In the genomic region with DNA sequence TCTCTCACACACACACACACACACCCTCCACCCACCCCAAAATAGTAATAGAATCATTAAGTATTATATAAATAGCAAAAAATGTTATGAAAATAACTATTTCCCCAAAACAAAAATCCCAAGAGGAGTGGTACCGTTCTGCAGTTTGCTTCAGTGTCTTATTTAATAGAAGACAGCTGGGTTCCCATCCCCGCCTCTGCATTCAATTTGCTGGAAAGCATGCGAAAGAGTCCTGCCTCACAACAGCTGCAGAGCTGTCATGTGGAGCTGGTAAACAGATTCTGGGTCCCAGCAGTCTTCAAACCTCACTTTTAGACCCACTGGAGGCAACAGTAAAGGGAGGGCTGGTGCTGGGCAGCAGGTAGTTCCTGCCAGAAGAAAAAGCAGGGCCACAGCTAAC, we compare ENCODE assay signal across 17 mouse cellular contexts. TPM values are rescaled to one million over a fixed set of nuclear protein-coding genes. Genes with fewer than 3 reads are reported as not detected.
DNase-seq lines count a peak whose midpoint lies in the region; ATAC-seq and TF ChIP-seq lines count a peak whose summit lies in the region.
"Had no signal": no experiment of that assay in that cellular context is flagged by ENCODE, and none has a peak within 500 bp of the region (broad histone marks: within the 10 kb centered on the region; RNA-seq: fewer than 3 reads in every experiment).

No protein-coding gene starts in this region.

- H3K36me3 ChIP-seq in intestine, embryonic 16.5 days (ENCODE audit: control insufficient read depth, insufficient read depth, low read length): no peaks in the 10 kb centered on the region
- peaks cover 7% of the 10 kb centered on the region for H3K36me3 ChIP-seq in intestine, embryonic 15.5 days
- H3K36me3 ChIP-seq: neural tube, embryonic 12.5 days had no signal

- H3K27ac ChIP-seq in intestine, embryonic 16.5 days (ENCODE audit: low read length): no peak overlapping the region
- H3K27ac ChIP-seq in intestine, embryonic 15.5 days: no peak overlapping the region
- H3K27ac ChIP-seq: neural tube, embryonic 12.5 days had no signal

- no peak overlapping the region for H3K4me3 ChIP-seq in intestine, embryonic 16.5 days (ENCODE audit: low read length)
- H3K4me3 ChIP-seq in intestine, embryonic 15.5 days (replicated peaks): no peak overlapping the region
- no peak overlapping the region for H3K4me3 ChIP-seq in lung, adult 2 months (replicated peaks; ENCODE audit: extremely low read depth, low read depth, low read length)
- H3K4me3 ChIP-seq: neural tube, embryonic 12.5 days had no signal

- H3K4me2 ChIP-seq in intestine, embryonic 16.5 days (ENCODE audit: low read depth, low read length): no peak overlapping the region
- no peak overlapping the region for H3K4me2 ChIP-seq in intestine, embryonic 15.5 days (replicated peaks)
- H3K4me2 ChIP-seq: neural tube, embryonic 12.5 days had no signal

- no peak for TF ChIP-seq POLR2A in lung, adult 2 months (IDR thresholded peaks at IDR 0.05; ENCODE audit: borderline replicate concordance, extremely low read depth, low read depth, low read length)

- 0 out of 2 replicates have a peak overlapping the region, but pooled peaks have one; percentile 5 for H3K9ac ChIP-seq in intestine, embryonic 16.5 days (ENCODE audit: low read depth, low read length)
- H3K9ac ChIP-seq in intestine, embryonic 15.5 days: no peak overlapping the region
- H3K9ac ChIP-seq: neural tube, embryonic 12.5 days had no signal

- WGBS in intestine, embryonic 16.5 days: 57% methylated on average over 3 of the region's 3 CpGs
- WGBS in intestine, embryonic 15.5 days: 55% methylated on average over 3 of the region's 3 CpGs
- 71% methylated on average over 3 of the region's 3 CpGs for WGBS in lung, adult 2 months

- ATAC-seq in frontal cortex, adult (ENCODE audit: low TSS enrichment): peak; percentile 20; the same call in 1 of the 2 replicates
- ATAC-seq in intestine, embryonic 16.5 days: no peak
- no peak for ATAC-seq in intestine, embryonic 15.5 days

- no peak for TF ChIP-seq CTCF in lung, adult 2 months (IDR thresholded peaks at IDR 0.05; ENCODE audit: insufficient read depth, low read length)

- H3K4me1 ChIP-seq in intestine, embryonic 16.5 days (ENCODE audit: control insufficient read depth, insufficient read depth, low read length): no peaks in the 10 kb centered on the region
- H3K4me1 ChIP-seq in intestine, embryonic 15.5 days (replicated peaks): 0 out of 2 replicates have a peak, but pooled peaks cover 2% of the 10 kb centered on the region
- H3K4me1 ChIP-seq in lung, adult 2 months (ENCODE audit: control insufficient read depth, insufficient read depth, low read length): peaks cover 9% of the 10 kb centered on the region
- H3K4me1 ChIP-seq: neural tube, embryonic 12.5 days had no signal

- H3K27me3 ChIP-seq in intestine, embryonic 16.5 days (replicated peaks; ENCODE audit: control insufficient read depth, insufficient read depth, low read length): no peaks in the 10 kb centered on the region
- no peaks in the 10 kb centered on the region for H3K27me3 ChIP-seq in intestine, embryonic 15.5 days (replicated peaks)
- H3K27me3 ChIP-seq: neural tube, embryonic 12.5 days had no signal

- DNase-seq in frontal cortex, postnatal 14 days (ENCODE audit: low spot score in 2 of 2): no peak
- peak; percentile 42 for DNase-seq in lung, postnatal 10 days
- no peak for DNase-seq in lung, adult 2 months
- no peak for DNase-seq in cerebellum, postnatal 14 days
- no peak for DNase-seq in thymus, postnatal 36 days
- DNase-seq: adrenal gland, postnatal 36 days; cerebellum, adult 11 months; gastrocnemius, postnatal 36 days; heart, postnatal 36 days; kidney, adult 8-10 months; liver; midbrain, embryonic 14.5 days; thymus, adult 2 months had no signal

- no peaks in the 10 kb centered on the region for H3K9me3 ChIP-seq in intestine, embryonic 16.5 days (ENCODE audit: control insufficient read depth, low read length)
- H3K9me3 ChIP-seq in intestine, embryonic 15.5 days: no peaks in the 10 kb centered on the region
- H3K9me3 ChIP-seq: neural tube, embryonic 12.5 days had no signal

RNA-seq across cellular contexts. Expression of gene Rnf141, which starts 35.3 kb away (rescaled TPM):
- 37.5 and 39.0 TPM in 2 replicates for polyA plus RNA-seq in intestine, embryonic 16.5 days (2015; fragmentation: Nextera tagmentation; extraction: Ambion mirVana)
- 39.8 and 41.8 TPM in 2 replicates for polyA plus RNA-seq in intestine, embryonic 15.5 days (2015; fragmentation: Nextera tagmentation; extraction: Ambion mirVana)
- 36.3 and 53.1 TPM in 2 replicates for polyA plus RNA-seq in lung, adult 2 months (2012; rRNA removed)

RNA-seq across cellular contexts. Expression of gene Ampd3, which starts 41.0 kb away (rescaled TPM):
- 4.0 and 4.5 TPM in 2 replicates for polyA plus RNA-seq in intestine, embryonic 16.5 days (2015; fragmentation: Nextera tagmentation; extraction: Ambion mirVana)
- 4.1 and 4.8 TPM in 2 replicates for polyA plus RNA-seq in intestine, embryonic 15.5 days (2015; fragmentation: Nextera tagmentation; extraction: Ambion mirVana)
- 21.8 and 23.5 TPM in 2 replicates for polyA plus RNA-seq in lung, adult 2 months (2012; rRNA removed)

RNA-seq across cellular contexts. Expression of gene Lyve1, which starts 54.1 kb away (rescaled TPM):
- polyA plus RNA-seq in intestine, embryonic 16.5 days (2015; fragmentation: Nextera tagmentation; extraction: Ambion mirVana): 13.8 and 15.1 TPM in 2 replicates
- 12.7 and 18.3 TPM in 2 replicates for polyA plus RNA-seq in intestine, embryonic 15.5 days (2015; fragmentation: Nextera tagmentation; extraction: Ambion mirVana)
- 82.0 and 157 TPM in 2 replicates for polyA plus RNA-seq in lung, adult 2 months (2012; rRNA removed)
